Mouse (Mus musculus): ENCODE measurements around the gene Kbtbd12.
A peak's percentile ranks its signal among the peaks of the same experiment; 100 is the strongest.

Kbtbd12 gene

DNA sequence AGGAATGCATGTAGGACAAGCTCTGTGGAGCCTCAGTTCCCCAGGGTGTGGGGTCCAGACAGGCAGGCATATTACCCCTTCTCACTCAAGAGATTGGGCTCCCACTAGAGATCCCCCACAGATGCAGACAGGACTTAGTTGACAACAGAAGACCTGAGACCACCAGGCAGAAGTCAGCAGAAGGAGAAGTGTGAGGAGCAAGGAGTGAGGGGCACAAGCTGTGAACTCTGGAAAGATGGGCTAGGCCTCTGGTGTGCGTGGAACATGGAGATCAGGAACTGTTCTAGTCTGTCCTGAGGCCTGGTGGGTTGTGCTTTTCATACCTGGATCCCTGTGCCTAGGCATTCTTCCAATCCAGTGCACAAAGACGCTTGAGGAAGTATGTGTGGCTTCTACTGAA, 87.8 kb downstream of the Kbtbd12 start:
- no peak for DNase-seq (ENCODE audit: low read depth in 1 of 2, low spot score in 2 of 2)

GRCm38 (mm10) chr6:88549137-88549814, 88.5 kb downstream of the Kbtbd12 start:
- DNase-seq (ENCODE audit: low read depth in 1 of 2, low spot score in 2 of 2), result peak in 1 of 2 experiments; percentile 19

- no peak for DNase-seq (ENCODE audit: low read depth in 1 of 2, low spot score in 2 of 2)
These were observed 89.2 kb downstream of the Kbtbd12 start for GRCm38 (mm10) chr6:88548405-88549049.

DNA sequence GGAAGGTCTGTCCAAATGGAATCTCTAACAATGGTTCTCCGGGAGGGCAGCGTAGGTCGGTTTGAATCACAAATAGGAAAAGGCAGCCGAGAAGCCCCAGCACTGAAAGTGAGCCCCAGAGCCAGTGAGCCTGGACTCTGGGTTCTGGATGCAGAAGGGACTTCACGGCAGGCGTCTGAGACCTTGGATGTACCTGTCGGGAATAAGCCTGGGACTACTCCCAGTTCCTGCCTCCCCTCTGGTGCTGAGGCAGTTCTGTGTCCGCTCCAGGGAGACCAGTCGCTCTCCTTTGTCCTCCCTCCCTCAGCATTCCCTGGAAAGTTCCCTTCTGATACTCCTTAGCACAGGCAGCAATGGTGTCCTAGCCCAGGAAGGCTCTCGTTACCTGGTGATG, 92.4 kb downstream of the Kbtbd12 start:
- DNase-seq (ENCODE audit: low read depth in 1 of 2, low spot score in 2 of 2), result no peak

DNA sequence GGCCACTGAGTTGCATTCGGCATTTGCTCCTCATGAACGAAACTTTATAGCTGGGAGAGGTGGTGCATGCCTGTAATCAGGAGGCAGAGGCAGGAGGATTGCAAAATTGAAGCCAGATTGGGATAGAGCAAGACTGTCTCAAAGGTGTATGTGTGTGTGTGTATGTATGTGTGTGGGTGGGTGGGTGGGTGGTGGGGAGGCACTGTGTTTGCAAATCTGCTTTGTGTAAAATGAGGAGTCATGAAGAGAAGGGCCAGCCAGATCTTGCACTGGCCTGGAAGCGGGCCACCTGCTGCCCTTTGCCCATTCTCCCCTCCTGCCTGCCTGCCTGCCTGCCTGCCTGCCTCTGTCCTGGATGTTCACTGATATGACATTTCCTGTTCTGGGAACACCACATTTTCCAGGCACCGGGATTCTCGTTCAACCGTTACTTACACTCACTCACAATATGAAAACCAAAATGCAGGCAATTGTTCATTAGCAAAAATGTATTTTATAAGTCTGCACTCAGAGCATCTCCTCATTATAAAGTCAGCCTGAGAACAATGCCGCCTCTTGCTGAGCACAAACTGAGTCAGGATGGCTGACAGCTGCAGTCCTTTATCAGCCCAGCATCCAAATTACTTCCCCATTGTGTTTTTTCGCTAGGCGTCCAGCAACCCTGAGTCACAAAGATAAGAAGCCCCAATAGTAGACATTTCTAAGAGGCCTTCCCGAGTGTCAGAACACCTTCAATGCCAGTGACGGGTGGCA, 92.9 kb downstream of the Kbtbd12 start:
- no peak for DNase-seq (ENCODE audit: low read depth in 1 of 2, low spot score in 2 of 2)

GRCm38 (mm10) chr6:88544241-88544640, 93.5 kb downstream of the Kbtbd12 start:
- DNase-seq (ENCODE audit: low read depth in 1 of 2, low spot score in 2 of 2), result no peak

GRCm38 (mm10) chr6:88540093-88540755, 97.5 kb downstream of the Kbtbd12 start:
- no peak for DNase-seq (ENCODE audit: low read depth in 1 of 2, low spot score in 2 of 2)

- no peak for DNase-seq (ENCODE audit: low read depth in 1 of 2, low spot score in 2 of 2)
These were observed 107.4 kb downstream of the Kbtbd12 start for GRCm38 (mm10) chr6:88530306-88530705.

DNA sequence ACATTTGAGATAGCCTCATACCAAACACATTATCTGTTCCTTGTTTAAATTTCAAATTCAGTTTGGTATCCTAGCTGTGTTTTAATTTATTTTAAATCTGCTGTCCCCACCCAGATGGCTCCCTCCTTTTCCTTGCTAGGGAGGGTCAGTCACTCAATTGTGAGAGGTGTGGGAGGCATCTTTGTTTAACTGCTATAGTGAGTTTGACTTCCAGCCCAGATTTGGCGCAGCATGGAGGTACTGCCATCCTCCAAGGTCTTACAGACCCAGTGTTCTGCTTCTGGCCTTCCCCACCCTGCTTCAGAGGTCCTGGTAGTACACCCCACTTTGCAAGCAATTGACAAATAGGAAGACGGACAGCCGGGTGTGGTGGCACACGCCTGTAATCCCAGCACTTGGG, 113.7 kb downstream of the Kbtbd12 start:
- no peak for DNase-seq (ENCODE audit: low read depth in 1 of 2, low spot score in 2 of 2)

DNA sequence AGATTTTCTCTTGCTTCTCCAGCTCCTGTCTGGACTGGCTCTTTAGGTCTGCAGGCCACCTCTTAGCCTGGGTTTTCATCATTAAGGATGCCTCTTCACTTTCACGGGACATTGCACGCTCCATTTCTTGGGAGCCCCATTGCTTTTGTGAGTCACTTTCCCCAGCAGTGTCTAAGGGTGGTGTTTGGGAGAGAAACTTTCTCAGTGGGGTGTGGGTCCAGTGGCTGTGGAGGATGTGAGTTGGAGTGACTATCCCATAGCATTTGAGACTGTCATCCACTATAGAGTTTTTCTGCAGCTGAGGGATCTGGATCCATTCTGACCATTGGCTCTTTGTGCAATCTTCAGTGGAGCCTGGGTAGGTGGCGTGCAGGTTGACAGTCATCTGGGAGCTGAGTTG, 114.3 kb downstream of the Kbtbd12 start:
- DNase-seq (ENCODE audit: low read depth in 1 of 2, low spot score in 2 of 2), result no peak

GRCm38 (mm10) chr6:88523043-88523442, 114.7 kb downstream of the Kbtbd12 start:
- no peak for DNase-seq (ENCODE audit: low read depth in 1 of 2, low spot score in 2 of 2)

- DNase-seq (ENCODE audit: low read depth in 1 of 2, low spot score in 2 of 2), result no peak
These were observed 115.1 kb downstream of the Kbtbd12 start for GRCm38 (mm10) chr6:88522606-88523005.

DNA sequence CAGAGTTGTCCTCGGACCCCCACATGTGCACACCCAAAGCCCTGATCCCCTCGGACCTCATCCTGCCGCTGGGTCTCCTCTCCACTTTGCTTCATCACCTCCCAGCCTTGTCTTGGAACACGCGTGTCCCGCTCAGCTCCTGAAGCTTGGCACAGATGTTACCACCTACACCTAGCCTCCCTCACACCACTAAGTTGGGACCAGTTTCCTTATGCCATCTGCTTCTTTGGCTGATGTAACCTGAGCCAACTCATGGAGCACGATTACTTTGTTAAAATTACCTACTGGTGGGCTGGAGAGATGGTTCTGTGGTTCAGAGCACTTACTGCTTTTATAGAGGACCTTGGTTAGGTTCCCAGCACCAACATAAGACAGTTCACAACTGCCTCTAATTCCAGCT, 115.9 kb downstream of the Kbtbd12 start:
- no peak for DNase-seq (ENCODE audit: low read depth in 1 of 2, low spot score in 2 of 2)

GRCm38 (mm10) chr6:88518404-88519263, 119.1 kb downstream of the Kbtbd12 start, which contains the start of gene Sec61a1:
Gene Sec61a1 (minus strand): TSS chr6:88518905.
- peak; percentile 81 to 86 for DNase-seq (ENCODE audit: low read depth in 1 of 2, low spot score in 2 of 2)

- no peak for DNase-seq (ENCODE audit: low read depth in 1 of 2, low spot score in 2 of 2)
These were observed 119.9 kb downstream of the Kbtbd12 start for GRCm38 (mm10) chr6:88517701-88518403.

DNA sequence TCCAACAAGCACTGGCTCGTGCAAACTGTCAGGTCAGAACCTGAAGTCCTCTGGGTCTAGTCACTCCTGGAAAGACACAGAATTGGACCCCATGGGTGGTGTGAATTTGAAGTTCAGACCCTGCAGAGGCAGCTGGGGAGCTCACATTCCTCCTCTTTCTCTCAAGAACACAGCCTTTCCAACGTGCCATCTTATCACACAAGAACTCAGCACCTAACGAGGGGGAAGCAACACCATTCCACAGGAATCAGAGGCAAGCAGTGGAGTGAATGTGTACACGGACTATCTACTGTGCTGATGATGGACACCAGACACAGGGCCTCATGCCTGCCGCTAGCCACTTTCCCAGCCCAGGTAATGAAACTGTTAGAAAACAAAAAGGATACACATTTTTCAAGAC, 121.1 kb downstream of the Kbtbd12 start:
- no peak for DNase-seq (ENCODE audit: low read depth in 1 of 2, low spot score in 2 of 2)

DNA sequence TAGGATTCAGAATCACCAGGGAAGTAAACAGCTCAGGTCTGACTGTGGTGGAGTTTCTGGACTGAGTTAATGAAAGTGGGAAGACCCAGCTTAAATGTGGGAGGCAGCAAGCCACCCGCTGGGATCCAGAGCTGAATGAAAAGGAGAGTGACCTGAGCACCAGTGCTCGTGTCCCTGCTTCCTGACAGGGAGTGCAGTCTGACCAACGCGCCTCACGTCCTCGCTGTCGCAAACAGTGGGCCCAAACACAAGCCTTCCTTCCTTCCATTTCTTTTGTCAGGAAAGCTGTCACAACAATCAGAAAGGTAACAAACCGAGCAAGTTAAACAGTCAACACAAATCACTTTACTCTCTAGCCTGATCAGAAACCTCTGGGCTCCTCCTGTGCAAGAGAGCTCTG, 121.8 kb downstream of the Kbtbd12 start:
- DNase-seq (ENCODE audit: low read depth in 1 of 2, low spot score in 2 of 2), result no peak

- DNase-seq (ENCODE audit: low read depth in 1 of 2, low spot score in 2 of 2), result no peak
These were observed 123.2 kb downstream of the Kbtbd12 start for GRCm38 (mm10) chr6:88514546-88514945.

- no peak for DNase-seq (ENCODE audit: low read depth in 1 of 2, low spot score in 2 of 2)
These were observed 123.8 kb downstream of the Kbtbd12 start for GRCm38 (mm10) chr6:88513984-88514383.

GRCm38 (mm10) chr6:88503044-88503443, 134.7 kb downstream of the Kbtbd12 start:
- no peak for DNase-seq (ENCODE audit: low read depth in 1 of 2, low spot score in 2 of 2)
